Mouse (Mus musculus) bone marrow, adult 2 months (tissue): ENCODE measurements around the gene Mrap. TPM values are rescaled to one million over a fixed set of nuclear protein-coding genes. Genes with fewer than 3 reads are reported as not detected.

Source experiments
- H3K27ac ChIP-seq: fragments of 200-500 bp; 2 replicates; pipeline ENCODE4 v1.5.1; 2012; ENCODE audit warnings: low read depth, mild to moderate bottlenecking, control low read depth, inconsistent platforms, low read length; ENCODE audit not compliant: control insufficient read depth, poor library complexity, insufficient read depth
- H3K4me1 ChIP-seq: fragments of 200-500 bp; 2 replicates; pipeline ENCODE4 v1.6.1; 2011; ENCODE audit warnings: low read length; ENCODE audit not compliant: control insufficient read depth, insufficient read depth
- H3K4me3 ChIP-seq: fragments of 200-500 bp; replicated peaks from 2 replicates; pipeline ENCODE3; 2011; ENCODE audit warnings: mild to moderate bottlenecking, low read depth, low read length, control low read depth; ENCODE audit not compliant: control insufficient read depth
- CTCF ChIP-seq: fragments of 200-500 bp; IDR thresholded peaks from 2 replicates; pipeline ENCODE4 v1.5.1; 2011; ENCODE audit warnings: low read length, control low read depth; ENCODE audit not compliant: control insufficient read depth, insufficient read depth
- POLR2A ChIP-seq: fragments of 200-500 bp; IDR thresholded peaks from 2 replicates; pipeline ENCODE4 v1.6.1; 2011; ENCODE audit warnings: low read depth, mild to moderate bottlenecking, control low read depth, low read length, borderline replicate concordance; ENCODE audit not compliant: control insufficient read depth
- WGBS: fragments of 180-500 bp; shearing (Covaris S2); methylation state at CpG from one replicate; pipeline ENCODE4 v1.1.7; 2018; 5-methylcytosine and 5-hydroxymethylcytosine counted together
- polyA plus RNA-seq: library from polyadenylated mRNA; stranded (reverse); fragments of >200 nt; gene quantifications from 2 replicates; pipeline ENCODE4 v1.2.4, GENCODE M21; 2011; ENCODE audit warnings: low replicate concordance; ENCODE audit not compliant: missing spikeins, insufficient read depth, insufficient read length

Mrap gene
- polyA plus RNA-seq, 1 experiment: 8.5 TPM

- WGBS: 69% methylated on average over 9 of the region's 9 CpGs
- Histone ChIP-seq H3K27ac (no peak overlapping the region), H3K4me1 (peaks cover 2% of the 10 kb centered on the region), H3K4me3 (no peak overlapping the region)
- no peak for TF ChIP-seq CTCF
- TF ChIP-seq POLR2A: no peak
Observed at GRCm38 (mm10) chr16:90765195-90765877, 27.3 kb downstream of the Mrap start.

- H3K4me3 ChIP-seq: no peak overlapping the region
- H3K27ac ChIP-seq: no peak overlapping the region
- 91% methylated on average over 15 of the region's 15 CpGs for WGBS
- no peak for TF ChIP-seq CTCF
- TF ChIP-seq POLR2A: no peak
- H3K4me1 ChIP-seq: peaks cover 2% of the 10 kb centered on the region
Observed at GRCm38 (mm10) chr16:90766919-90767454, 29.0 kb downstream of the Mrap start.

GRCm38 (mm10) chr16:90774216-90774615 lies 36.2 kb downstream of the Mrap start:
- no peak for TF ChIP-seq POLR2A
- no peak for TF ChIP-seq CTCF
- Histone ChIP-seq H3K4me3 (no peak overlapping the region), H3K27ac (no peak overlapping the region), H3K4me1 (no peaks in the 10 kb centered on the region)
- WGBS: 88% methylated on average over 12 of the region's 12 CpGs

- WGBS: 92% methylated on average over 6 of the region's 6 CpGs
- H3K27ac ChIP-seq: no peak overlapping the region
- H3K4me3 ChIP-seq: no peak overlapping the region
- no peak for TF ChIP-seq CTCF
- no peak for TF ChIP-seq POLR2A
- no peaks in the 10 kb centered on the region for H3K4me1 ChIP-seq
Observed at GRCm38 (mm10) chr16:90774646-90775045, 36.6 kb downstream of the Mrap start.

- Histone ChIP-seq H3K4me3 (no peak overlapping the region), H3K27ac (no peak overlapping the region), H3K4me1 (no peaks in the 10 kb centered on the region)
- 83% methylated on average over 10 of the region's 10 CpGs for WGBS
- TF ChIP-seq POLR2A (no peak), CTCF (no peak)
Observed at GRCm38 (mm10) chr16:90775946-90776520, 38.0 kb downstream of the Mrap start.

GRCm38 (mm10) chr16:90779783-90780182 lies 41.8 kb downstream of the Mrap start:
- WGBS: 74% methylated on average over 11 of the region's 11 CpGs

GRCm38 (mm10) chr16:90783302-90783701 lies 45.3 kb downstream of the Mrap start:
- H3K27ac ChIP-seq: no peak overlapping the region
- H3K4me1 ChIP-seq: no peaks in the 10 kb centered on the region
- TF ChIP-seq POLR2A (no peak), CTCF (no peak)
- WGBS: 90% methylated on average over 11 of the region's 11 CpGs
- H3K4me3 ChIP-seq: no peak overlapping the region

More at GRCm38 (mm10) chr16:90779783-90780182, 41.8 kb downstream of the Mrap start:
- no peak for TF ChIP-seq CTCF
- TF ChIP-seq POLR2A: no peak
- no peaks in the 10 kb centered on the region for H3K4me1 ChIP-seq
- no peak overlapping the region for H3K4me3 ChIP-seq
- H3K27ac ChIP-seq: no peak overlapping the region

- H3K4me1 ChIP-seq: no peaks in the 10 kb centered on the region
- H3K4me3 ChIP-seq: no peak overlapping the region
- no peak overlapping the region for H3K27ac ChIP-seq
- TF ChIP-seq POLR2A (no peak), CTCF (no peak)
- WGBS: 85% methylated on average over 4 of the region's 4 CpGs
Observed at GRCm38 (mm10) chr16:90785257-90785656, 47.2 kb downstream of the Mrap start.
